18 mouse cellular contexts compared by ENCODE assay signal in the genomic region with DNA sequence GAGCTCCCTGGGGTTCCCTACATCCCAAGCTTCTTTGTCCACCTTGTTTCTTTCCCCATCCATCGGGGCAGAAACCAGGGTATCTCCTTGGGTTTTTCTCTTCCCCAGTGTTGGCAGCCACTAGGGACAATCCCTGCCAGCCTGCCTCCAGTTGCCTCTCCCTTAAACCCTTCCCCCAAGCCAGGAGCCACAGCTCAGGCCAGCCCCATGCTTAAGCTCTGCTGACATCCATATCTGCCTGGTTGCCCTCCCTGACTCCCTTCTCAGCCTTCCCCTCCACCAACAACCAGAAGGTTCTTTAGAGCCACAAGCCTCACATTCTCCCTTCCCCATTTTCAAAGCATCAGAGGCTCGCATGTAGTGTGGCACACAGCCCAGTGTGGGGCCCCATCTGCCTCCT. TPM values are rescaled to one million over a fixed set of nuclear protein-coding genes. Genes with fewer than 3 reads are reported as not detected.
DNase-seq lines count a peak whose midpoint lies in the region; ATAC-seq and TF ChIP-seq lines count a peak whose summit lies in the region.
"Had no signal": no experiment of that assay in that cellular context is flagged by ENCODE, and none has a peak within 500 bp of the region (broad histone marks: within the 10 kb centered on the region; RNA-seq: fewer than 3 reads in every experiment).

No protein-coding gene starts in this region.

- intact Hi-C loops in gastrocnemius, postnatal 14 days (cut with DNase I; ENCODE audit: low total_unique reads): no loop called here

- WGBS in heart, embryonic 10.5 days: 65% methylated on average over 2 of the region's 2 CpGs
- WGBS in midbrain, embryonic 10.5 days: 84% methylated on average over 2 of the region's 2 CpGs
- 70% methylated on average over 2 of the region's 2 CpGs for WGBS in midbrain, embryonic 16.5 days

- no peak overlapping the region for H3K4me3 ChIP-seq in heart, embryonic 10.5 days
- H3K4me3 ChIP-seq in midbrain, embryonic 10.5 days: no peak overlapping the region
- H3K4me3 ChIP-seq in midbrain, embryonic 16.5 days (ENCODE audit: low read depth, low read length): no peak overlapping the region
- H3K4me3 ChIP-seq: heart, embryonic 12.5 days; midbrain, embryonic 12.5 days had no signal

- H3K27me3 ChIP-seq in heart, embryonic 10.5 days (ENCODE audit: insufficient read depth, poor library complexity, severe bottlenecking): peaks cover 55% of the 10 kb centered on the region
- H3K27me3 ChIP-seq in midbrain, embryonic 10.5 days (ENCODE audit: low read depth, poor library complexity, severe bottlenecking): peaks cover 13% of the 10 kb centered on the region; the same call in 1 of the 2 replicates
- no peaks in the 10 kb centered on the region for H3K27me3 ChIP-seq in midbrain, embryonic 16.5 days (ENCODE audit: control insufficient read depth, insufficient read depth, low read depth, low read length)

- no peak overlapping the region; the same call in 1 of the 2 replicates for H3K27ac ChIP-seq in heart, embryonic 10.5 days
- H3K27ac ChIP-seq in midbrain, embryonic 10.5 days (replicated peaks): peak overlapping the region; percentile 65; the same call in 1 of the 2 replicates
- no peak overlapping the region for H3K27ac ChIP-seq in midbrain, embryonic 16.5 days (ENCODE audit: low read length)
- H3K27ac ChIP-seq: midbrain, embryonic 12.5 days; stomach, postnatal 0 days had no signal

- ATAC-seq in midbrain, embryonic 16.5 days: no peak
- 0 out of 2 replicates have a peak, but pooled peaks have one; percentile 20 for ATAC-seq in megakaryocyte progenitor cell, adult 5-6 weeks (replicated peaks; ENCODE audit: poor library complexity)
- ATAC-seq: inflammation-experienced regulatory T-cells, adult 6 months had no signal

- H3K4me1 ChIP-seq in heart, embryonic 10.5 days: peaks cover 51% of the 10 kb centered on the region
- peaks cover 28% of the 10 kb centered on the region for H3K4me1 ChIP-seq in midbrain, embryonic 10.5 days
- H3K4me1 ChIP-seq in midbrain, embryonic 16.5 days (ENCODE audit: control insufficient read depth, insufficient read depth, low read length): peaks cover 6% of the 10 kb centered on the region; the same call in 1 of the 2 replicates

- no peaks in the 10 kb centered on the region for H3K36me3 ChIP-seq in heart, embryonic 10.5 days
- H3K36me3 ChIP-seq in midbrain, embryonic 10.5 days: no peaks in the 10 kb centered on the region
- H3K36me3 ChIP-seq in midbrain, embryonic 16.5 days (ENCODE audit: control insufficient read depth, insufficient read depth, low read length): no peaks in the 10 kb centered on the region
- H3K36me3 ChIP-seq: heart, embryonic 12.5 days; midbrain, embryonic 12.5 days had no signal

- no peaks in the 10 kb centered on the region for H3K9me3 ChIP-seq in heart, embryonic 10.5 days
- H3K9me3 ChIP-seq in midbrain, embryonic 10.5 days (replicated peaks): no peaks in the 10 kb centered on the region
- H3K9me3 ChIP-seq in midbrain, embryonic 16.5 days (replicated peaks; ENCODE audit: control insufficient read depth, low read length, poor library complexity, severe bottlenecking): no peaks in the 10 kb centered on the region
- H3K9me3 ChIP-seq: heart, embryonic 12.5 days; midbrain, embryonic 12.5 days had no signal

- TF ChIP-seq POLR2A in brain, embryonic 14.5 days (IDR thresholded peaks at IDR 0.05; ENCODE audit: borderline replicate concordance, extremely low read depth, insufficient read depth, insufficient read length, poor library complexity, severe bottlenecking): no peak

- no peak overlapping the region for H3K4me2 ChIP-seq in midbrain, embryonic 16.5 days (ENCODE audit: low read length)
- H3K4me2 ChIP-seq: heart, embryonic 12.5 days; liver, embryonic 11.5 days; lung, embryonic 14.5 days had no signal

- H3K9ac ChIP-seq in midbrain, embryonic 16.5 days (ENCODE audit: low read depth, low read length): no peak overlapping the region
- H3K9ac ChIP-seq: heart, embryonic 12.5 days; lung, embryonic 14.5 days; midbrain, embryonic 12.5 days had no signal

- TF ChIP-seq CTCF in brain, embryonic 14.5 days (IDR thresholded peaks at IDR 0.05; ENCODE audit: borderline replicate concordance, extremely low read depth, insufficient read depth, insufficient read length): no peak

- peak; percentile 87 for DNase-seq in heart, adult 11 months
- no peak for DNase-seq in heart, embryonic 10.5 days (ENCODE audit: low spot score)
- DNase-seq in midbrain, embryonic 10.5 days (ENCODE audit: low spot score): no peak
- peak; percentile 35 for DNase-seq in brain, embryonic 14.5 days (ENCODE audit: low read depth)
- no peak for DNase-seq in gastrocnemius, postnatal 14 days
- DNase-seq: adrenal gland, adult 8-10 months; kidney, adult 2 months; kidney, postnatal 10 days; lung, embryonic 14.5 days; lung, postnatal 4 days; right cerebral cortex, postnatal 4 days had no signal

RNA-seq across cellular contexts. Expression of a gene that starts 10.3 kb away (rescaled TPM):
- polyA plus RNA-seq in heart, embryonic 10.5 days (2016; fragmentation: Nextera tagmentation; extraction: Ambion mirVana): 3.5 and 5.1 TPM in 2 replicates
- 0.70 and 0.74 TPM in 2 replicates for polyA plus RNA-seq in midbrain, embryonic 10.5 days (2016; fragmentation: Nextera tagmentation; extraction: Ambion mirVana)
- 0.82 and 1.2 TPM in 2 replicates for polyA plus RNA-seq in midbrain, embryonic 16.5 days (2015; fragmentation: Nextera tagmentation; extraction: Ambion mirVana)
- 3.8 and 6.5 TPM in 2 replicates for polyA plus RNA-seq in brain, embryonic 14.5 days (2012; rRNA removed)
- total RNA-seq in megakaryocyte progenitor cell, adult 5-6 weeks (2015): not detected in 2 replicates
- not detected in 2 replicates for total RNA-seq in megakaryocyte progenitor cell, adult 5-6 weeks (2017)
- 10 to 100 TPM; 31.6 to 39.6 TPM for total RNA-seq in gastrocnemius, postnatal 14 days (2021)
- polyA plus RNA-seq: inflammation-experienced regulatory T-cells, adult 6 months had no signal

Comparison
In these comparisons a context has a peak if more than half of its experiments do, and no peak if none do; other contexts are left out.
1. DNase-seq: peak in heart, adult 11 months (single experiment) and brain, embryonic 14.5 days (single experiment); none in heart, embryonic 10.5 days (single experiment), midbrain, embryonic 10.5 days (single experiment) and gastrocnemius, postnatal 14 days (single experiment).